ENCODE assay signal across 15 mouse cellular contexts in the genomic region with DNA sequence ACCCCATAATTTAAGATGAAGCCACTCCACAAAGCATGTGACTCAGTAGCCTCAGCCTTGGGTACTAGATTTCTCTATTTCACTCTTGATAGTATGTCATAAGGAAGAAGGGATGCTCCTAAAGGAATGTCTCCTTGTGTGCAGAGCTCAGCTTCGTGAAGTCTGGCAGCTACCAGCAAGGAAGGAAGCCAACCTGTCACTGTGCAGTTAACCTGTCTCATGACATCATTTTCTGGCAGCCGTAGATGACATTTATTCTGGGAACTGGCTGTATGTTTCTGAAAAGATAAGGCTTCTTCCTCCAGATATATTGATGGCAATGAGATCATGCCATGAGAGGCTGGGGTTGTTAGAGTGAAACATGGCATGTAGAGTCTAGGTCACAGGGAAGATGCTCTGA.
"Had no signal": no experiment of that assay in that cellular context is flagged by ENCODE, and none has a peak within 500 bp of the region (broad histone marks: within the 10 kb centered on the region; RNA-seq: fewer than 3 reads in every experiment).

No protein-coding gene starts in this region.

- H3K9me3 ChIP-seq: limb, embryonic 15.5 days; liver, embryonic 12.5 days; midbrain, embryonic 10.5 days; neural tube, embryonic 15.5 days had no signal

- H3K4me1 ChIP-seq: limb, embryonic 15.5 days; liver, embryonic 12.5 days; midbrain, embryonic 10.5 days; neural tube, embryonic 15.5 days had no signal

- H3K4me2 ChIP-seq: limb, embryonic 15.5 days; liver, embryonic 12.5 days; lung, embryonic 14.5 days; neural tube, embryonic 15.5 days had no signal

- H3K27me3 ChIP-seq: limb, embryonic 15.5 days; liver, embryonic 12.5 days; neural tube, embryonic 15.5 days had no signal

- H3K9ac ChIP-seq: limb, embryonic 15.5 days; liver, embryonic 12.5 days; lung, embryonic 14.5 days; neural tube, embryonic 15.5 days had no signal

- DNase-seq: kidney, postnatal 25 days; layer of hippocampus, postnatal 36 days; lung, embryonic 14.5 days; lung, postnatal 10 days; lung, postnatal 4 days; midbrain, embryonic 14.5 days; right cerebral cortex, postnatal 4 days; spleen, adult 18-20 months; thymus, adult 2 months; thymus, postnatal 25 days had no signal

- H3K4me3 ChIP-seq: limb, embryonic 15.5 days; liver, embryonic 12.5 days; midbrain, embryonic 10.5 days; myocyte; neural tube, embryonic 15.5 days had no signal

- ATAC-seq: liver, embryonic 12.5 days had no signal

- H3K27ac ChIP-seq: limb, embryonic 15.5 days; liver, embryonic 12.5 days; midbrain, embryonic 10.5 days; neural tube, embryonic 15.5 days had no signal

- H3K36me3 ChIP-seq: limb, embryonic 15.5 days; liver, embryonic 12.5 days; midbrain, embryonic 10.5 days; neural tube, embryonic 15.5 days had no signal
